Mouse (Mus musculus): ENCODE measurements around the gene Zfp536. TPM values are rescaled to one million over a fixed set of nuclear protein-coding genes. Genes with fewer than 3 reads are reported as not detected.

Gene Zfp536
- polyA plus RNA-seq, 1 experiment from 2014 or later: 8.8 TPM

DNA sequence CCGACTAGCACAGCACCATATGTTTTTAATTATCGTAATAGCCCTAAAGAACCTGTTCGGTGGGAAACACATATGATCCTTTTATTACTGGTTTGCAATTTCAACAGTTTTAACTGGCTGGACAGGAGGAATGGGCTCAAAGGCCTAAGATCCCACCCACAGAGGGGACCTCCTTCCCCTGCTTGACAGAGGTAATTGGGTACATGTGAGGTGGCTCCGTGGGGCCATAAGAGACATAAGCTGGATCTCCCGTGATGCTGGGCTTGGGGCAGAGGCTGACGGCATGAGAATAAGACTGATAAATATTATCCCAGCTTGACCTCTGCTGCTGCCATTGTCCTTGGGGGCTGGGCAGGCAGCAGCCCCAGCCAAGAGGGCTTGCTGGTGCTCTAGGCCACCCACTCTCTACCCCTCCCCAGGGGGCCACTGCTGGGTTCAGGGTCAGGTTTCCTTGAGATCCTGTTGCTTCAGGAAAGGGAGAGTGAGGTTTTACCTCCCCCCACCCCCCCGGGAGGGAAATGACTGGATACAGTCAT, 309.2 kb downstream of the Zfp536 start:
- no peaks in the 10 kb centered on the region for H3K27me3 ChIP-seq (replicated peaks; ENCODE audit: control insufficient read depth, insufficient read depth, low read length)
- no peak overlapping the region for H3K27ac ChIP-seq (ENCODE audit: low read length)
- H3K4me2 ChIP-seq (ENCODE audit: low read depth, low read length): no peak overlapping the region
- H3K9me3 ChIP-seq (ENCODE audit: control insufficient read depth, low read length): no peaks in the 10 kb centered on the region
- H3K9ac ChIP-seq (ENCODE audit: low read depth, low read length): no peak overlapping the region
- H3K36me3 ChIP-seq (ENCODE audit: control insufficient read depth, insufficient read depth, low read length): no peaks in the 10 kb centered on the region
- no peak overlapping the region for H3K4me3 ChIP-seq (ENCODE audit: low read length)
- H3K4me1 ChIP-seq (ENCODE audit: control insufficient read depth, insufficient read depth, low read length): 0 out of 2 replicates have a peak, but pooled peaks cover 2% of the 10 kb centered on the region
- ATAC-seq: no peak
- 55% methylated on average over 7 of the region's 7 CpGs for WGBS

DNA sequence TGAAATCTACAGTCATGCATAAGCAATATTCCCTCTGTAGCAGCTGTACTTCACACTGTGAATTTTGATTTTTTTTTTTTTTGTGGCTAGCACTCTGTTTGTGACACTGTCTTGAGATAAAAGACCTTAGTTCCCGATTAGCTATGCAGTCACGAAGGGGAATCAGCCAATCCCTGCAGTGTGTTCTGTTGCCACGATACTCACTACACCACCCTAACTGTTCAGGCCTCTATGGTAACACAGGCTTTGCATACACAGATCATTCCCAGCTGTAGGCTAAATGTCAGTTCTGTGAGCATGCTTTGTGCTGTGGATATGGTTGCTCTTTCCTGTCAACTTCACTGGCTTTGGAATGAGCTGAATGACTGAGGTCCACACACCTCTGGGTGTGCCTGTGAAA, 325.9 kb downstream of the Zfp536 start:
- H3K4me1 ChIP-seq (ENCODE audit: control insufficient read depth, insufficient read depth, low read length): no peaks in the 10 kb centered on the region
- H3K9me3 ChIP-seq (ENCODE audit: control insufficient read depth, low read length): no peaks in the 10 kb centered on the region; the same call in 1 of the 2 replicates
- no peak overlapping the region for H3K4me3 ChIP-seq (ENCODE audit: low read length)
- no peaks in the 10 kb centered on the region for H3K36me3 ChIP-seq (ENCODE audit: control insufficient read depth, insufficient read depth, low read length)
- no peak overlapping the region for H3K9ac ChIP-seq (ENCODE audit: low read depth, low read length)
- H3K27ac ChIP-seq (ENCODE audit: low read length): no peak overlapping the region
- ATAC-seq: no peak
- no peaks in the 10 kb centered on the region for H3K27me3 ChIP-seq (replicated peaks; ENCODE audit: control insufficient read depth, insufficient read depth, low read length)
- H3K4me2 ChIP-seq (ENCODE audit: low read depth, low read length): no peak overlapping the region
- WGBS: 81% methylated on average over 3 of the region's 3 CpGs

DNA sequence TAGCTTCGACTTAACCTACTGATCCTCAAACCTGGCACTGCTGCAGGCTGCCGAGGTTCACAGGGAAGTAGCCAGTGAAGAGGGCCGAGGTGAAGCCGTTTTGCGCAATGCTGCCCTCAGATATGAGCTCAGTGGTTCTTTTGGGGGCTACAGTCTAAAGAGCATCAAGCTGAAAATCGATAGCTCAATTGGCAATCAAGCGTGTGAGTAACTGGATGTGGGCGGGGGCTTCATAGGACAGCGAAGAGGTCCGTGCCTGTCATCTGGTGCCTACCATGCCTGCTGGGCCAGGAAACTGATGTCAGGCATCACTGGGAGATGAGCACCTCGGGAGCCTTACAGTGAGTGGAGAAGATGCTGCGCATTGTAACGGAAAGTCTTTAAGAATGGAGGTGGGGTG, 333.5 kb downstream of the Zfp536 start:
- no peak overlapping the region for H3K4me2 ChIP-seq (ENCODE audit: low read depth, low read length)
- H3K36me3 ChIP-seq (ENCODE audit: control insufficient read depth, insufficient read depth, low read length): no peaks in the 10 kb centered on the region
- no peak overlapping the region for H3K9ac ChIP-seq (ENCODE audit: low read depth, low read length)
- no peaks in the 10 kb centered on the region; the same call in 1 of the 2 replicates for H3K9me3 ChIP-seq (ENCODE audit: control insufficient read depth, low read length)
- H3K27me3 ChIP-seq (replicated peaks; ENCODE audit: control insufficient read depth, insufficient read depth, low read length): no peaks in the 10 kb centered on the region
- ATAC-seq: no peak
- no peak overlapping the region for H3K4me3 ChIP-seq (ENCODE audit: low read length)
- 85% methylated on average over 13 of the region's 13 CpGs for WGBS
- H3K27ac ChIP-seq (ENCODE audit: low read length): no peak overlapping the region
- H3K4me1 ChIP-seq (ENCODE audit: control insufficient read depth, insufficient read depth, low read length): no peaks in the 10 kb centered on the region

DNA sequence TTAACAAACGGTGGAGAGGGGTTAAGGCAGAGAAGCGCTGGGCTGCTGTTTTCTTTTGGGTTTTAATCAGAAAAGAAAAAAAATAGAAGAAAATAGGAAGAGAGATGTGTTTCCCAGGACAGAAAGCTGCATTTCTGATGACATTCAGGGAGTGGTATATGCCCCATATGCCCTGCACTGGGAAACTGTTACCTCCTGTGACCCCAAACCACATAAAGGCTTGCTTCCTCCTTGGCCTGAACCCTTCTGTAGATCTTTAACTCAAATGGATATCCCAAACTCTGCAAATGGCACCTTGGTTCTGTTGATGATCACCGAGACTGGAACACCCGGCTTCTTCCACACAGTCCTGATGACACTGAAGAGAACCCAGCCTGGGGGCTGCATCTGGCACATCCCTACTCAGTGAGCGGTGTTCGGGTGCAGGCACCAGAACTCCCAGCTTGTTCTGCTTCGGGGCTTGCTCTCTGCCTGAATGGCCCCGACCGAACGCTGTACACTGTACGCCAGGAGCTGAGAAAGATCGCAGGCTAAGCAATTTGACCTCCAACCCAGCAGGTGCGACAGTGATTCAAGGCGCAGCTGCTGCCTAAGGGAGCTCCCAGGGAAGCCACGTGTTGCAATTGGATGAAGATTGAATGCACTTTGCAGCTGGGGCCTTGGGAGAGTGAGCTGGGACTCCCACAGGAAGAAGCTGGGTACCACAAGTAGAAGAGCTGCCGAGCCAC, 334.2 kb downstream of the Zfp536 start:
- no peak for ATAC-seq
- 63% methylated on average over 16 of the region's 16 CpGs for WGBS
- no peak overlapping the region for H3K27ac ChIP-seq (ENCODE audit: low read length)
- no peak overlapping the region for H3K9ac ChIP-seq (ENCODE audit: low read depth, low read length)
- no peaks in the 10 kb centered on the region for H3K36me3 ChIP-seq (ENCODE audit: control insufficient read depth, insufficient read depth, low read length)
- no peaks in the 10 kb centered on the region for H3K4me1 ChIP-seq (ENCODE audit: control insufficient read depth, insufficient read depth, low read length)
- no peaks in the 10 kb centered on the region for H3K27me3 ChIP-seq (replicated peaks; ENCODE audit: control insufficient read depth, insufficient read depth, low read length)
- H3K9me3 ChIP-seq (ENCODE audit: control insufficient read depth, low read length): no peaks in the 10 kb centered on the region; the same call in 1 of the 2 replicates
- H3K4me2 ChIP-seq (ENCODE audit: low read depth, low read length): no peak overlapping the region
- H3K4me3 ChIP-seq (ENCODE audit: low read length): no peak overlapping the region

DNA sequence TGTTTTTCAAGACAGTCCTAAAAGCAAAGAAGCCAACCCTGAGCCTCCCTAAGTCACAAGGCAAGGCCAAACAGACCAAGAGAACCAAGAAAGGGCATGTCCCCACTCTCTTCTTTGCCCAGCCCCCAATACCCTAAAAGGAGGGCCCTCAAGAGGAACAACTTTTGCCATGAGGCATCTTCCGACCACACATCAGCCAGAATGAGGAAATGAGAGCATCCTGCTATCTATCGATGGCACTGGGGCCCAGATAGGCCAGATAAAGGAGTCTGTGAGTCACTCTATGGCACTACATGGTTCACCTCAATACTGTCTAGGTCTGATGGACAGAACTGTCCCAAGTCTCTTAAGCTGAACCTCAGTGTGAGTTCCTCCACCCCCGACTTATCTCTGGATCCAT, 335.6 kb downstream of the Zfp536 start:
- Histone ChIP-seq H3K36me3 (ENCODE audit: control insufficient read depth, insufficient read depth, low read length) (no peaks in the 10 kb centered on the region), H3K27ac (ENCODE audit: low read length) (no peak overlapping the region), H3K9me3 (ENCODE audit: control insufficient read depth, low read length) (no peaks in the 10 kb centered on the region), H3K4me1 (ENCODE audit: control insufficient read depth, insufficient read depth, low read length) (no peaks in the 10 kb centered on the region), H3K4me2 (ENCODE audit: low read depth, low read length) (no peak overlapping the region), H3K9ac (ENCODE audit: low read depth, low read length) (no peak overlapping the region), H3K4me3 (ENCODE audit: low read length) (no peak overlapping the region), H3K27me3 (replicated peaks; ENCODE audit: control insufficient read depth, insufficient read depth, low read length) (no peaks in the 10 kb centered on the region)
- 77% methylated on average over 3 of the region's 3 CpGs for WGBS
- ATAC-seq: no peak

DNA sequence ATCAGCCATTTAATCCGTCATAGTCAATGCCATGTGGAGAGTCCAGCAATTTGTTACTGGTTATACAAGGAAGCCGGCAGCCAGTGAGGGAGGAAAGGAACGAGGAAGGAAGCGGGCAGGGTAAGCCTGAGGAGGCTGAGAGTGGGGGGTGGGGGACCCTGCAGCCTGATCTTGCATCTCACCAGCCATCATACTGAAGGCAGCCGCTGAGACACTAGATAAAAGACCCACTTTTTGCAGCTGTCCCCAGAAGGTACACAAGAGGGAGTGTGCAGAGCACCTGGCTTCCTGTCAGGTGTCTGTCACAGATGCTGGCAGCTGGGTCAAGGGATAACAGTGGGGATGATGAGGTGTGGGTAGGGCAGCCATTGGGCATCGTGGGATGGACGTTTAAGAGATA, 340.3 kb downstream of the Zfp536 start:
- ATAC-seq: no peak
- WGBS: 53% methylated on average over 7 of the region's 7 CpGs

DNA sequence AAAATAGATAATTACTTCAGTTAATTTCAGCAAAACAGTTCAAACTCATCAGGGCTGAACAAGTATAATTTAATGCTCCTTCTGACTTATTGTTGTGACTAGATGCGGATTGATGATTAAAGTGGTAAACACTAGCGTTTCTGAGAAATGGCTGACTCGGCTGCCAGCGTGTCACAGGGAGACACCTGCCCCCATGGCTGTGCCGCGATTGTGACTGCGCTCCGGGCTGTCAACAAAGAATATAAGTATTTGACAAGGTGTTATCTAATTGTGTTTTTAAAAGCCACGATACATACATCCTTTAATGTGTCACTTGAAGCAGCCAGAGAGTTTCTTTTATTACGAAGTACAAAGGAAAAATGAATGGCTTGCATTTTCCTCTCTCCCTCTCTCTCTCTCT, 342.0 kb downstream of the Zfp536 start:
- Histone ChIP-seq H3K9ac (ENCODE audit: low read depth, low read length) (no peak overlapping the region), H3K4me2 (ENCODE audit: low read depth, low read length) (no peak overlapping the region), H3K27ac (ENCODE audit: low read length) (no peak overlapping the region), H3K4me1 (ENCODE audit: control insufficient read depth, insufficient read depth, low read length) (no peaks in the 10 kb centered on the region), H3K4me3 (ENCODE audit: low read length) (no peak overlapping the region), H3K36me3 (ENCODE audit: control insufficient read depth, insufficient read depth, low read length) (no peaks in the 10 kb centered on the region), H3K27me3 (replicated peaks; ENCODE audit: control insufficient read depth, insufficient read depth, low read length) (no peaks in the 10 kb centered on the region), H3K9me3 (ENCODE audit: control insufficient read depth, low read length) (no peaks in the 10 kb centered on the region)
- ATAC-seq: no peak
- WGBS: 72% methylated on average over 10 of the region's 10 CpGs

More for the DNA sequence above, 340.3 kb downstream of the Zfp536 start:
- Histone ChIP-seq H3K4me2 (ENCODE audit: low read depth, low read length) (no peak overlapping the region), H3K4me1 (ENCODE audit: control insufficient read depth, insufficient read depth, low read length) (no peaks in the 10 kb centered on the region), H3K9ac (ENCODE audit: low read depth, low read length) (no peak overlapping the region), H3K4me3 (ENCODE audit: low read length) (no peak overlapping the region), H3K36me3 (ENCODE audit: control insufficient read depth, insufficient read depth, low read length) (no peaks in the 10 kb centered on the region), H3K27me3 (replicated peaks; ENCODE audit: control insufficient read depth, insufficient read depth, low read length) (no peaks in the 10 kb centered on the region), H3K27ac (ENCODE audit: low read length) (no peak overlapping the region), H3K9me3 (ENCODE audit: control insufficient read depth, low read length) (no peaks in the 10 kb centered on the region)

DNA sequence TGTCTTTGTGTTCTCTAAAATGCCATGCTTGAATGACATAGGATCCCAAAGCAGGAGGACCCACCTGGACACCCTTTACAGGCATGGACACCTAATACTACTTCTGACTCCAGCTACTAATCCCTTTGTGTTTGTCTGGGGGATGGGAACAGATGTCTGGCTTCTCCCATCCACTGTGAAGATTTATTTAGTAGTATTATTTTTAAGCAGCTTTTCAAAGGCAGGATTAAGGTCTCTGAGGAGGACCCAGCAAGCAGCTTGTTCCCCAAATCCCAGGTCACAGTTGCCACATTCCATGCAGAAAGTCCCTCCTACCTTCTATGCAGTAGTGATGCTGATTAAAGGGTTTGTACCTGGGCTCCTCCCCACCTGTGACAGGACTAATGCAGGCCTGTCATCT, 347.4 kb downstream of the Zfp536 start:
- H3K27me3 ChIP-seq (replicated peaks; ENCODE audit: control insufficient read depth, insufficient read depth, low read length): no peaks in the 10 kb centered on the region
- H3K9ac ChIP-seq (ENCODE audit: low read depth, low read length): no peak overlapping the region
- H3K4me3 ChIP-seq (ENCODE audit: low read length): no peak overlapping the region
- ATAC-seq: no peak
- no peaks in the 10 kb centered on the region for H3K4me1 ChIP-seq (ENCODE audit: control insufficient read depth, insufficient read depth, low read length)
- H3K27ac ChIP-seq (ENCODE audit: low read length): no peak overlapping the region
- no peak overlapping the region for H3K4me2 ChIP-seq (ENCODE audit: low read depth, low read length)
- no peaks in the 10 kb centered on the region for H3K36me3 ChIP-seq (ENCODE audit: control insufficient read depth, insufficient read depth, low read length)
- H3K9me3 ChIP-seq (ENCODE audit: control insufficient read depth, low read length): no peaks in the 10 kb centered on the region

DNA sequence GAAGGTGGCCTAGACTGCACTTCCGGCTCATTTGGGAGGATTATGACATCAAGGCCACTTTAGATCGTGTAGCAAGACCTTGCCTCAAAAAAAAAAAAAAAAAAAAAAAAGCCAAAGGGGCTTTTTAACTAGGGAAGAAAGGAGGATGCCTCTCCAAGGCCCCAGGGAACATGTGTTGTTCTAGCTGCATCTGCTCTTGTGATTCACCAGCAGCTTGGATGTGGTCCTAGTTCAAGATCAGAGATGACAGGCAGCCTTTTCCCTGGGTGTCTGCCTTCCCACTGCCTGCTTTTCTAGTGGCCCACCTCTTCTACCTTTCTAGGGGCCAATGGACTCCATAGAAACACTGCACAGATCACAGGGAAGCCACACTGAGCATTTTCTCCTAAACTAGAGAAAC, 350.5 kb downstream of the Zfp536 start:
- 47% methylated on average over 2 of the region's 2 CpGs for WGBS
- Histone ChIP-seq H3K4me3 (ENCODE audit: low read length) (no peak overlapping the region), H3K4me1 (ENCODE audit: control insufficient read depth, insufficient read depth, low read length) (no peaks in the 10 kb centered on the region), H3K4me2 (ENCODE audit: low read depth, low read length) (no peak overlapping the region), H3K27ac (ENCODE audit: low read length) (no peak overlapping the region), H3K36me3 (ENCODE audit: control insufficient read depth, insufficient read depth, low read length) (no peaks in the 10 kb centered on the region), H3K27me3 (replicated peaks; ENCODE audit: control insufficient read depth, insufficient read depth, low read length) (no peaks in the 10 kb centered on the region), H3K9ac (ENCODE audit: low read depth, low read length) (no peak overlapping the region), H3K9me3 (ENCODE audit: control insufficient read depth, low read length) (no peaks in the 10 kb centered on the region)
- no peak for ATAC-seq
